Mouse (Mus musculus) hindbrain, embryonic 14.5 days (tissue): Measurements from ENCODE around the gene Nsl1. TPM values are rescaled to one million over a fixed set of nuclear protein-coding genes. Genes with fewer than 3 reads are reported as not detected.
A peak's percentile ranks its signal among the peaks of the same experiment; 100 is the strongest.
"Not testable (repeated sequence)": the region's sequence is repeated elsewhere in the genome, so short reads cannot be mapped to it uniquely, and the experiment has no call there.

Experiments used
- ATAC-seq: fragments of 200-750 bp; cut with Nextera tagmentation; 2 replicates; pipeline ENCODE4 v1.8.0; 2017; ENCODE audit warnings: moderate number of reproducible peaks, mild to moderate bottlenecking, moderate TSS enrichment, moderate library complexity; ENCODE audit not compliant: low FRiP score
- DNase-seq: peaks from one replicate; pipeline ENCODE4 v3.0.0-alpha.2; 2015; ENCODE audit warnings: low spot score
- H3K27ac ChIP-seq: fragments of 300-500 bp; sonication (generic); 2 replicates; pipeline ENCODE4 v1.5.1; 2014; ENCODE audit warnings: mild to moderate bottlenecking, moderate library complexity
- H3K27me3 ChIP-seq: fragments of 300-500 bp; sonication (generic); 2 replicates; pipeline ENCODE4 v1.6.1; 2014; ENCODE audit warnings: mild to moderate bottlenecking, low read length, mixed read lengths; ENCODE audit not compliant: control insufficient read depth, insufficient read depth
- H3K36me3 ChIP-seq: fragments of 300-500 bp; sonication (generic); replicated peaks from 2 replicates; pipeline ENCODE4 v1.6.1; 2014; ENCODE audit not compliant: control insufficient read depth, insufficient read depth
- H3K4me1 ChIP-seq: fragments of 300-500 bp; sonication (generic); replicated peaks from 2 replicates; pipeline ENCODE4 v1.6.1; 2014; ENCODE audit warnings: antibody characterized with exemption, low read length, mixed read lengths; ENCODE audit not compliant: control insufficient read depth, insufficient read depth
- H3K4me2 ChIP-seq: fragments of 300-500 bp; sonication (generic); replicated peaks from 2 replicates; pipeline ENCODE4 v1.6.1; 2014; ENCODE audit warnings: mild to moderate bottlenecking, moderate library complexity
- H3K4me3 ChIP-seq: fragments of 300-500 bp; sonication (generic); replicated peaks from 2 replicates; pipeline ENCODE4 v1.5.1; 2014; ENCODE audit warnings: mild to moderate bottlenecking, low read length
- H3K9ac ChIP-seq: fragments of 300-500 bp; sonication (generic); 2 replicates; pipeline ENCODE4 v1.6.1; 2014
- H3K9me3 ChIP-seq: fragments of 300-500 bp; sonication (generic); 2 replicates; pipeline ENCODE4 v1.6.1; 2016; ENCODE audit warnings: low read length; ENCODE audit not compliant: control insufficient read depth
- WGBS: fragments of 180-500 bp; shearing (Covaris S2); extraction: QIAGEN DNeasy Blood & Tissue Kit; methylation state at CpG from one replicate; pipeline ENCODE4 v1.1.7; 2014; 5-methylcytosine and 5-hydroxymethylcytosine counted together
- polyA plus RNA-seq: library from polyadenylated mRNA; unstranded; fragments of >200 nt; fragmentation: Nextera tagmentation; extraction: Ambion mirVana; gene quantifications from 2 replicates; pipeline ENCODE4 v1.2.1, GENCODE M21; 2014

The Nsl1 gene
- 3.6 and 5.0 TPM in 2 replicates for polyA plus RNA-seq

- ATAC-seq (peak; percentile 90), DNase-seq (peak; percentile 91)
- WGBS: under 1% methylated on average over 56 of the region's 56 CpGs
- H3K27ac ChIP-seq: peak within 1 kb of the TSS; percentile 54
- no peaks in the 10 kb centered on the region for H3K27me3 ChIP-seq
- H3K4me2 ChIP-seq: peak within 1 kb of the TSS; percentile 78
- no peaks in the 10 kb centered on the region for H3K36me3 ChIP-seq
- H3K9ac ChIP-seq: peak within 1 kb of the TSS; percentile 79
- peak within 1 kb of the TSS; percentile 54 for H3K4me3 ChIP-seq
- no peaks in the 10 kb centered on the region for H3K9me3 ChIP-seq
- peaks cover 7% of the 10 kb centered on the region; the same call in 1 of the 2 replicates for H3K4me1 ChIP-seq
These were observed at the start of gene Nsl1, which contains the start of gene Tatdn3 for GRCm38 (mm10) chr1:191062781-191063485. Gene Nsl1 (plus strand): TSS chr1:191063012. Gene Tatdn3 (minus strand): TSS chr1:191062932.

GRCm38 (mm10) chr1:191014271-191014670 is 48.5 kb upstream of the Nsl1 start:
- no peaks in the 10 kb centered on the region for H3K27me3 ChIP-seq
- H3K9me3 ChIP-seq: no peaks in the 10 kb centered on the region
- no peak overlapping the region for H3K4me3 ChIP-seq
- no peak overlapping the region for H3K4me2 ChIP-seq
- no peak overlapping the region for H3K27ac ChIP-seq
- no peaks in the 10 kb centered on the region for H3K4me1 ChIP-seq
- 92% methylated on average over 3 of the region's 3 CpGs for WGBS
- no peak overlapping the region for H3K9ac ChIP-seq
- H3K36me3 ChIP-seq: peaks cover 49% of the 10 kb centered on the region
- ATAC-seq (no peak), DNase-seq (no peak)

GRCm38 (mm10) chr1:191019803-191020202 is 43.0 kb upstream of the Nsl1 start:
- Histone ChIP-seq H3K9me3 (no peaks in the 10 kb centered on the region), H3K4me2 (no peak overlapping the region), H3K4me1 (peaks cover 9% of the 10 kb centered on the region), H3K9ac (no peak overlapping the region), H3K27ac (no peak overlapping the region), H3K4me3 (no peak overlapping the region), H3K36me3 (peaks cover 11% of the 10 kb centered on the region), H3K27me3 (no peaks in the 10 kb centered on the region)
- ATAC-seq: no peak
- WGBS: 97% methylated on average over 5 of the region's 5 CpGs
- no peak for DNase-seq

GRCm38 (mm10) chr1:191020217-191020924 is 42.4 kb upstream of the Nsl1 start:
- DNase-seq: no peak

GRCm38 (mm10) chr1:191021016-191021415 is 41.8 kb upstream of the Nsl1 start:
- H3K36me3 ChIP-seq: peaks cover 8% of the 10 kb centered on the region; the same call in 1 of the 2 replicates
- no peaks in the 10 kb centered on the region for H3K9me3 ChIP-seq
- DNase-seq: no peak
- no peak overlapping the region for H3K4me2 ChIP-seq
- H3K27me3 ChIP-seq: no peaks in the 10 kb centered on the region
- H3K4me1 ChIP-seq: peaks cover 16% of the 10 kb centered on the region
- no peak overlapping the region for H3K27ac ChIP-seq
- H3K4me3 ChIP-seq: no peak overlapping the region
- WGBS: 87% methylated on average over 7 of the region's 7 CpGs
- H3K9ac ChIP-seq: no peak overlapping the region
- no peak for ATAC-seq

More at GRCm38 (mm10) chr1:191020217-191020924, 42.4 kb upstream of the Nsl1 start:
- no peak for ATAC-seq
- no peak overlapping the region for H3K4me2 ChIP-seq
- H3K4me3 ChIP-seq: no peak overlapping the region
- no peak overlapping the region for H3K9ac ChIP-seq
- H3K36me3 ChIP-seq: peaks cover 8% of the 10 kb centered on the region; the same call in 1 of the 2 replicates
- no peaks in the 10 kb centered on the region for H3K27me3 ChIP-seq
- H3K4me1 ChIP-seq: peaks cover 15% of the 10 kb centered on the region
- no peaks in the 10 kb centered on the region for H3K9me3 ChIP-seq
- no peak overlapping the region for H3K27ac ChIP-seq
- 86% methylated on average over 3 of the region's 3 CpGs for WGBS

GRCm38 (mm10) chr1:191023140-191023539 is 39.7 kb upstream of the Nsl1 start:
- 93% methylated on average over 2 of the region's 2 CpGs for WGBS
- H3K9me3 ChIP-seq: no peaks in the 10 kb centered on the region
- peaks cover 8% of the 10 kb centered on the region; the same call in 1 of the 2 replicates for H3K36me3 ChIP-seq
- ATAC-seq: no peak
- no peaks in the 10 kb centered on the region for H3K27me3 ChIP-seq
- H3K9ac ChIP-seq: no peak overlapping the region
- H3K27ac ChIP-seq: no peak overlapping the region
- H3K4me1 ChIP-seq: peaks cover 20% of the 10 kb centered on the region
- no peak overlapping the region for H3K4me2 ChIP-seq
- no peak overlapping the region for H3K4me3 ChIP-seq
- DNase-seq: no peak

- H3K9me3 ChIP-seq, H3K27me3 ChIP-seq, H3K4me3 ChIP-seq, ATAC-seq, H3K36me3 ChIP-seq, DNase-seq, H3K9ac ChIP-seq, H3K27ac ChIP-seq, H3K4me2 ChIP-seq: not testable (repeated sequence)
- H3K4me1 ChIP-seq: peaks cover 20% of the 10 kb centered on the region
- WGBS: 93% methylated on average over 5 of the region's 6 CpGs
These were observed 39.0 kb upstream of the Nsl1 start for GRCm38 (mm10) chr1:191023806-191024205.

- WGBS: 2% methylated on average over 69 of the region's 69 CpGs
- no peaks in the 10 kb centered on the region for H3K27me3 ChIP-seq
- ATAC-seq (0 out of 2 replicates have a peak, but pooled peaks have one; percentile 2), DNase-seq (no peak)
- H3K36me3 ChIP-seq: peaks cover 8% of the 10 kb centered on the region; the same call in 1 of the 2 replicates
- peak overlapping the region; percentile 80 for H3K27ac ChIP-seq
- H3K9ac ChIP-seq: peak overlapping the region; percentile 90
- peaks cover 20% of the 10 kb centered on the region for H3K4me1 ChIP-seq
- H3K9me3 ChIP-seq: no peaks in the 10 kb centered on the region
- H3K4me3 ChIP-seq: peak overlapping the region; percentile 75
- H3K4me2 ChIP-seq: peak overlapping the region; percentile 99
These were observed 37.5 kb upstream of the Nsl1 start for GRCm38 (mm10) chr1:191025016-191026012.
